Mouse (Mus musculus): ENCODE measurements around the gene Znfx1. TPM values are rescaled to one million over a fixed set of nuclear protein-coding genes. Genes with fewer than 3 reads are reported as not detected.

The Znfx1 gene
- polyA plus RNA-seq, 1 experiment from 2014 or later = 4.3 TPM

GRCm38 (mm10) chr2:167081135-167081534 is 18.3 kb upstream of the Znfx1 start:
- 52% methylated on average over 6 of the region's 6 CpGs for whole genome bisulfite sequencing
- H3K9me3 ChIP-seq (ENCODE audit: control insufficient read depth, low read length) = no peaks in the 10 kb centered on the region
- H3K27me3 ChIP-seq (ENCODE audit: control insufficient read depth, insufficient read depth, low read length) = no peaks in the 10 kb centered on the region
- no peak overlapping the region for H3K27ac ChIP-seq (replicated peaks)
- H3K4me2 ChIP-seq (replicated peaks; ENCODE audit: low read depth) = no peak overlapping the region
- no peak overlapping the region for H3K9ac ChIP-seq (ENCODE audit: low read length)
- DNase-seq (ENCODE audit: low spot score) (no peak), ATAC-seq (ENCODE audit: low FRiP score, low TSS enrichment) (no peak)
- TF ChIP-seq EP300 (optimal IDR thresholded peaks at IDR 0.05) (no peak), CTCF (IDR thresholded peaks at IDR 0.05; ENCODE audit: low read depth) (no peak)
- H3K4me1 ChIP-seq (replicated peaks; ENCODE audit: control insufficient read depth, insufficient read depth) = no peaks in the 10 kb centered on the region; the same call in 1 of the 2 replicates
- no peak overlapping the region for H3K4me3 ChIP-seq (ENCODE audit: low read depth, low read length)
- H3K36me3 ChIP-seq (ENCODE audit: control insufficient read depth, insufficient read depth, low read length) = no peaks in the 10 kb centered on the region

- no peaks in the 10 kb centered on the region; the same call in 1 of the 2 replicates for H3K4me1 ChIP-seq (replicated peaks; ENCODE audit: control insufficient read depth, insufficient read depth)
- H3K9ac ChIP-seq (ENCODE audit: low read length) = no peak overlapping the region
- H3K36me3 ChIP-seq (ENCODE audit: control insufficient read depth, insufficient read depth, low read length) = no peaks in the 10 kb centered on the region
- DNase-seq (ENCODE audit: low spot score) = no peak
- no peak for ATAC-seq (ENCODE audit: low FRiP score, low TSS enrichment)
- no peak overlapping the region for H3K27ac ChIP-seq (replicated peaks)
- no peak overlapping the region for H3K4me2 ChIP-seq (replicated peaks; ENCODE audit: low read depth)
- H3K27me3 ChIP-seq (ENCODE audit: control insufficient read depth, insufficient read depth, low read length) = no peaks in the 10 kb centered on the region
- no peak overlapping the region for H3K4me3 ChIP-seq (ENCODE audit: low read depth, low read length)
- H3K9me3 ChIP-seq (ENCODE audit: control insufficient read depth, low read length) = no peaks in the 10 kb centered on the region
- WGBS = 51% methylated on average over 3 of the region's 3 CpGs
- TF ChIP-seq CTCF (IDR thresholded peaks at IDR 0.05; ENCODE audit: low read depth) = no peak
- TF ChIP-seq EP300 (optimal IDR thresholded peaks at IDR 0.05) = no peak
Observed at GRCm38 (mm10) chr2:167080387-167080786, 17.6 kb upstream of the Znfx1 start.

- no peak overlapping the region for H3K4me3 ChIP-seq (ENCODE audit: low read depth, low read length)
- H3K27me3 ChIP-seq (ENCODE audit: control insufficient read depth, insufficient read depth, low read length) = no peaks in the 10 kb centered on the region
- no peaks in the 10 kb centered on the region for H3K9me3 ChIP-seq (ENCODE audit: control insufficient read depth, low read length)
- DNase-seq (ENCODE audit: low spot score) (no peak), ATAC-seq (ENCODE audit: low FRiP score, low TSS enrichment) (no peak; the same call in 1 of the 2 replicates)
- H3K36me3 ChIP-seq (ENCODE audit: control insufficient read depth, insufficient read depth, low read length) = no peaks in the 10 kb centered on the region
- H3K27ac ChIP-seq (replicated peaks) = no peak overlapping the region
- WGBS = 47% methylated on average over 18 of the region's 18 CpGs
- H3K9ac ChIP-seq (ENCODE audit: low read length) = no peak overlapping the region
- no peak overlapping the region for H3K4me2 ChIP-seq (replicated peaks; ENCODE audit: low read depth)
- TF ChIP-seq EP300 (optimal IDR thresholded peaks at IDR 0.05) (no peak), CTCF (IDR thresholded peaks at IDR 0.05; ENCODE audit: low read depth) (no peak)
- no peaks in the 10 kb centered on the region; the same call in 1 of the 2 replicates for H3K4me1 ChIP-seq (replicated peaks; ENCODE audit: control insufficient read depth, insufficient read depth)
Observed at GRCm38 (mm10) chr2:167079535-167080257, 16.9 kb upstream of the Znfx1 start.

DNA sequence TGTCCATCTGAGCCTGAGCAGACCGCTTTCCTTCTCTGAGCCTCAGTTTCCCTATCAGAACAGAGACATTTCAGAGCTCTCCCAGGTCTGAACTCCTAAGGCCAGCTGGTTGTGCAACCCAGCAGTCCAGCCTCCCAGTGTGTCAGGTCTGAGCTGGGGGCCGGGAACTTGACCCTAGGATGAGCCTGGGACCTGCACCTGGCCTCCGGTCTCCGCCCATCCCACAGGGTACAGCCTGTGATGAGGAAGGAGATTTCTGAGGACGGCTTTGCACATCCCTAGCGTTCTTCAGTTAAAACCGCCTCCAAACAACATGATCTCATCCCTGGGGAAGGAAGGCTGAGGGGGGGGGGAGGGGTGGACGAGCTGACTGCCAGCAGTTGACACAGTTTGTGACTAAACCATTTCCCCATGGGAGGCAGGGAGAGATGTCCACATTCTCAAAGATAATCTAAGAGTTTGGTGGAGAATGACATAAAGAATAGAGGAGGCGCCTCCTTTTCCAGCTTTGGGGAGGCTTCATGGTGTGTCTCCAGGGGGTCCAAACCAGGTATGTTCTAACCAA is 16.2 kb upstream of the Znfx1 start:
- DNase-seq (ENCODE audit: low spot score) (no peak), ATAC-seq (ENCODE audit: low FRiP score, low TSS enrichment) (peak; percentile 60)
- 0 out of 2 replicates have a peak overlapping the region, but pooled peaks have one; percentile 1 for H3K9ac ChIP-seq (ENCODE audit: low read length)
- TF ChIP-seq CTCF (IDR thresholded peaks at IDR 0.05; ENCODE audit: low read depth) (no peak), EP300 (optimal IDR thresholded peaks at IDR 0.05) (no peak)
- H3K9me3 ChIP-seq (ENCODE audit: control insufficient read depth, low read length) = no peaks in the 10 kb centered on the region
- H3K27me3 ChIP-seq (ENCODE audit: control insufficient read depth, insufficient read depth, low read length) = no peaks in the 10 kb centered on the region
- H3K36me3 ChIP-seq (ENCODE audit: control insufficient read depth, insufficient read depth, low read length) = no peaks in the 10 kb centered on the region
- no peak overlapping the region for H3K4me3 ChIP-seq (ENCODE audit: low read depth, low read length)
- H3K4me1 ChIP-seq (replicated peaks; ENCODE audit: control insufficient read depth, insufficient read depth) = no peaks in the 10 kb centered on the region; the same call in 1 of the 2 replicates
- 44% methylated on average over 9 of the region's 9 CpGs for WGBS
- no peak overlapping the region for H3K4me2 ChIP-seq (replicated peaks; ENCODE audit: low read depth)
- no peak overlapping the region for H3K27ac ChIP-seq (replicated peaks)

DNA sequence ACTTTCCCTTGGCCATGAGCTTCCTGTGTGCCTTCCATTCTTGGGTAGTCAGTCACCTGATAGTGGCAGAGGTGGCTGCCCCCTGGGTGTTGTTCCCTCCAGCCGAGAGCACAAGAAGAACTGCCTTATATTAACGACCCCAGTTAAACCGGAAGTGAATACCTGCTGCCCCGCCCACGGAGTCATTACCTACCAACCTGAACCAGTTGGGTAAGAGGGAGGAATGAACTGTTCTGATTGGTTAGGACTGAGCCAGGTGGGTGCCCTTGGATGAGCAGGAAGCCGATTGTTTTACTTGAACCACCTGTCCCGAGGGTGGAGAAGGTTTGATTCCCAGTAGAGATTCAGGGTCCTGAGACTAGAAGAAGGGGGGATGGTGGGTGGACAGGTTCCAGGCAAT is 15.7 kb upstream of the Znfx1 start:
- ATAC-seq (ENCODE audit: low FRiP score, low TSS enrichment) (peak; percentile 37; the same call in 1 of the 2 replicates), DNase-seq (ENCODE audit: low spot score) (no peak)
- no peaks in the 10 kb centered on the region; the same call in 1 of the 2 replicates for H3K4me1 ChIP-seq (replicated peaks; ENCODE audit: control insufficient read depth, insufficient read depth)
- H3K4me3 ChIP-seq (ENCODE audit: low read depth, low read length) = no peak overlapping the region
- no peak overlapping the region for H3K27ac ChIP-seq (replicated peaks)
- no peak for TF ChIP-seq CTCF (IDR thresholded peaks at IDR 0.05; ENCODE audit: low read depth)
- no peak for TF ChIP-seq EP300 (optimal IDR thresholded peaks at IDR 0.05)
- H3K36me3 ChIP-seq (ENCODE audit: control insufficient read depth, insufficient read depth, low read length) = no peaks in the 10 kb centered on the region
- H3K27me3 ChIP-seq (ENCODE audit: control insufficient read depth, insufficient read depth, low read length) = no peaks in the 10 kb centered on the region
- 27% methylated on average over 7 of the region's 7 CpGs for WGBS
- no peak overlapping the region for H3K4me2 ChIP-seq (replicated peaks; ENCODE audit: low read depth)
- no peak overlapping the region for H3K9ac ChIP-seq (ENCODE audit: low read length)
- no peaks in the 10 kb centered on the region for H3K9me3 ChIP-seq (ENCODE audit: control insufficient read depth, low read length)

All from stomach, postnatal 0 days (tissue).